Mouse (Mus musculus): ENCODE measurements at regions not wholly inside any gene's neighbourhood (a gene's known extent, or its start where the extent isn't known, plus 50 kb on each side); places are given as distances from the start of the nearest gene placed in this dataset.
A peak's percentile ranks its signal among the peaks of the same experiment; 100 is the strongest.

DNA sequence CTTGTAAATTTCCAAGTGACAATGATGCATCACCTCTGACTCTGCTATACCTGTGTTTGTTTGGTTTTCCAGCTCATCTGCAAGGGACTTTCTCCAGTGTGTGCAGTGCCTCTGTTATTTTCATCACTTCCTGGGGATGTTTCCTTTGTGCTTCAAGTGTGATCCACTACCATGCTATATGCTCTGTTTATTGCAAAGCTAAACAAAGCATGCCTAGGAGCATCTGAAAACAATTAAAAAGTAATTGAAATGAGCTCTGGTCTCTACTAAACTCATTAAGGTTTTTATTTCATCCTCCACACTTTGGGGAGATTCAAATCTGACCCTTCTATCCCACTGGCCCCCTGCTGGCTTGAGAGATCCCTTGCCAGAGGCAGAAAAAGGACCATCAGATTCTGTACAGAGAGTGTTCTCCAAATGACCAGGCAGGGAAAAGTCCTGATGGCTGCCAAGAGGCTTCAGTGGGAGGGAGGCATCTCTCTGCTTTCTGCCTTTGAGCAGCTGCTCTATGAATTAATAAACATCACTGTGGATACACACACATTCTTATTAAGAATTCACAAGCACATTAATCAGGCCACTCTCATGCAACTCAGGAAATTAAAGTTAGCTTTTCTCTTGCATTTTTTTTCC, 57.0 kb downstream of the Amd2 start:
- Histone ChIP-seq H3K4me1 (replicated peaks) (0 out of 2 replicates have a peak, but pooled peaks cover 4% of the 10 kb centered on the region), H3K27me3 (no peaks in the 10 kb centered on the region), H3K36me3 (no peaks in the 10 kb centered on the region), H3K4me3 (replicated peaks) (no peak overlapping the region), H3K9me3 (no peaks in the 10 kb centered on the region), H3K9ac (replicated peaks) (no peak overlapping the region), H3K27ac (no peak overlapping the region), H3K4me2 (replicated peaks) (no peak overlapping the region)
- peak; percentile 43; the same call in 1 of the 2 replicates for ATAC-seq

DNA sequence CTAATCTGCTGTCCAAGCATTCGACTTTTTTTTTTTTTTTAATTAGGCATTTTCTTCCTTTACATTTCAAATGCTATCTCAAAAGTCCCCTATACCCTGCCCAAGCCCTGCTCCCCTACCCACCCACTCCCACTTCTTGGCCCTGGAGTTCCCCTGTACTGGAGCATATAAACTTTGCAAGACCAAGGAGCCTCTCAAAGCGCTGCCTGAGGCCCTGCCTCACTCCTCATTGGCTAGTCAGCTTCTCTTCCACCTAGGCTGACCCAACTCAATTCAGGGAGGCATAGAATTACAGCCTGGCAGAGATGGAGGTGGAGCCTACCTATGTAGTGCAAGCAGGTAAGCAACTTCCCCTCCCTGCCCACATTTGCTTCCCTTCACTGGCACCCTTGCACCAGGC, 61.8 kb downstream of the Amd2 start:
- no peak for ATAC-seq
- WGBS = 63% methylated on average over 2 of the region's 2 CpGs
- Histone ChIP-seq H3K4me1 (replicated peaks) (0 out of 2 replicates have a peak, but pooled peaks cover 4% of the 10 kb centered on the region), H3K27me3 (no peaks in the 10 kb centered on the region), H3K36me3 (no peaks in the 10 kb centered on the region), H3K9me3 (no peaks in the 10 kb centered on the region), H3K27ac (no peak overlapping the region), H3K4me2 (replicated peaks) (no peak overlapping the region), H3K4me3 (replicated peaks) (no peak overlapping the region), H3K9ac (replicated peaks) (no peak overlapping the region)

DNA sequence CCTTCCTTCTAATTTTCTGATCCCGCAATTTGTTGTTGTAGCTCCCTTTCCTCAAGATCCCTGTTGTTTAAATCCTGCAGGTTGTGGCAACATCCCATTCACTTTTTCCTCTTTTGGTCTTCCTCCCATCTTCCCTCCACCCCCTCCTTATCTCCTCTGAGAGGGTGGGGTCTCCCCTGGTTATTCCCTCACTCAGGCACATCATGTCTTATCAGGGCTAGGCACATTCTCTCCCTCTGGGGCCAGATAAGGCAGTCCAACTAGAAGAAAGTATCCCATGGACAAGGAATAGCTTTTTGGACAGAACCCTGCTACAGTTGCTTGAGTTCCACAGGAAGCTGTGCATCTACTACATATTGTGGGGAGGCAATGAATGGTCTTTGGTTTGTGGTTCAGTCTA, 90.8 kb downstream of the Amd2 start:
- no peak overlapping the region for H3K27ac ChIP-seq
- no peak overlapping the region for H3K9ac ChIP-seq (replicated peaks)
- H3K9me3 ChIP-seq = no peaks in the 10 kb centered on the region
- H3K4me3 ChIP-seq (replicated peaks) = no peak overlapping the region
- H3K4me1 ChIP-seq (replicated peaks) = no peaks in the 10 kb centered on the region
- no peak overlapping the region for H3K4me2 ChIP-seq (replicated peaks)
- no peaks in the 10 kb centered on the region for H3K27me3 ChIP-seq
- no peak for ATAC-seq
- 95% methylated on average over 1 of the region's 1 CpGs for WGBS
- H3K36me3 ChIP-seq = no peaks in the 10 kb centered on the region

DNA sequence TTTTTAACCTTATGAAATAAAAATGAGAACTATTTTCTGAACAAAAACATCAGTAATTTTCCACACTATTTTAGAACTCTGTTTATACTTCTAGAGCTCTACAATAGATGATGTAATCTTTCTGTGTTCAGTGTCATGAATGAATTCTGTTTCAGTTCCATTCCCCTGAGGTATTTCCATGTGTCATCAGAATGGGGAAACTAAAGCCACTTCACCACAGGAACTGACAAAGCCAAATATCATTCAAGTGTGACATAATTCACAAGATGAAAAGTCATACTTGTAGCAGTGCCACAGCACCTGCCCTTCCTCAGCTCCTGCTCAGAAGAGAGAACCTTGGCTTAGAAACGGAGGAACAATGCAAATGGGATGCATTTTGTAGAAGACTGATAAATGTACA, 125.4 kb downstream of the Amd2 start:
- no peaks in the 10 kb centered on the region for H3K9me3 ChIP-seq
- H3K36me3 ChIP-seq = no peaks in the 10 kb centered on the region
- H3K4me2 ChIP-seq (replicated peaks) = no peak overlapping the region
- WGBS = 83% methylated on average over 1 of the region's 1 CpGs
- H3K4me3 ChIP-seq (replicated peaks) = no peak overlapping the region
- H3K9ac ChIP-seq (replicated peaks) = no peak overlapping the region
- no peak overlapping the region for H3K27ac ChIP-seq
- H3K4me1 ChIP-seq (replicated peaks) = no peaks in the 10 kb centered on the region
- H3K27me3 ChIP-seq = no peaks in the 10 kb centered on the region
- no peak for ATAC-seq

Measured in midbrain, embryonic 13.5 days (tissue).